Mouse (Mus musculus) embryonic fibroblast, embryonic 13.5 days (primary cell): ENCODE results near the gene Wdr27.

ENCODE experiments used
- CTCF ChIP-seq: IDR thresholded peaks from 2 replicates; pipeline ENCODE4 v1.5.1; 2011; ENCODE audit warnings: mild to moderate bottlenecking, control low read depth, low read length, moderate library complexity, borderline replicate concordance; ENCODE audit not compliant: insufficient read depth
- POLR2A ChIP-seq: IDR thresholded peaks from 2 replicates; pipeline ENCODE4 v1.6.1; 2011; ENCODE audit warnings: low read depth, mild to moderate bottlenecking, control low read depth, low read length, moderate library complexity

DNA sequence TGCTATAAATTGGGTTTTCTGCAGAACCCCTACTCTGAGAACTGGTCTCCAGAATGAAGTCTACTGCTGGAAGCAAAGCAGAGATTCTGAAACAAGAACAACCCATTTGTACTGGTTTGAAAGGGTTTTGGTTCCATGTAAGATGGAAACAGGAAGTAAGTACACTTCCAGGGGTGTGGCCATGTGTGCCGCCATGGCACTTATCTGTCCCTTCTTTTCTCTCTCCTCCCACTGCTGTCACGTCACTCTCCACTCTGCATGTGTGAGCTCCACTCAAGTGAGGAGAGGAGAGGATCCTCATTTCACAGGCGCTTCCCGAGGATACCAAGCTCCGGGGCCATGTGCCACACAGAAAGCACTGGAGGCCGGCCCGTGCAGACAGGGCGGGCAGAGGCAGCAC, 10.5 kb upstream of the Wdr27 start:
- TF ChIP-seq POLR2A (no peak), CTCF (no peak)
